In genomic region chr1:83961761-83962160, GRCm38 (mm10) we compare ENCODE assay signal across 21 mouse cellular contexts.
A peak's percentile ranks its signal among the peaks of the same experiment; 100 is the strongest.
DNase-seq lines count a peak whose midpoint lies in the region; ATAC-seq and TF ChIP-seq lines count a peak whose summit lies in the region.
"Had no signal": no experiment of that assay in that cellular context is flagged by ENCODE, and none has a peak within 500 bp of the region (broad histone marks: within the 10 kb centered on the region; RNA-seq: fewer than 3 reads in every experiment).

No protein-coding gene starts in this region.

- H3K9me3 ChIP-seq in kidney, postnatal 0 days (replicated peaks; ENCODE audit: low read length): no peaks in the 10 kb centered on the region
- H3K9me3 ChIP-seq: embryonic facial prominence, embryonic 13.5 days; embryonic facial prominence, embryonic 15.5 days; forebrain, embryonic 10.5 days; forebrain, embryonic 12.5 days; forebrain, embryonic 15.5 days had no signal

- no peak overlapping the region for H3K27ac ChIP-seq in kidney, postnatal 0 days
- H3K27ac ChIP-seq: embryonic facial prominence, embryonic 13.5 days; embryonic facial prominence, embryonic 15.5 days; forebrain, embryonic 10.5 days; forebrain, embryonic 12.5 days; forebrain, embryonic 15.5 days had no signal

- H3K4me2 ChIP-seq in kidney, postnatal 0 days (ENCODE audit: low read length): no peak overlapping the region
- H3K4me2 ChIP-seq: embryonic facial prominence, embryonic 13.5 days; embryonic facial prominence, embryonic 15.5 days; forebrain, embryonic 12.5 days; forebrain, embryonic 15.5 days had no signal

- no peaks in the 10 kb centered on the region for H3K4me1 ChIP-seq in kidney, postnatal 0 days (replicated peaks; ENCODE audit: insufficient read depth, low read length)
- H3K4me1 ChIP-seq: embryonic facial prominence, embryonic 13.5 days; embryonic facial prominence, embryonic 15.5 days; forebrain, embryonic 10.5 days; forebrain, embryonic 12.5 days; forebrain, embryonic 15.5 days had no signal

- H3K36me3 ChIP-seq in kidney, postnatal 0 days (ENCODE audit: insufficient read depth, low read length): no peaks in the 10 kb centered on the region
- H3K36me3 ChIP-seq: embryonic facial prominence, embryonic 13.5 days; embryonic facial prominence, embryonic 15.5 days; forebrain, embryonic 10.5 days; forebrain, embryonic 12.5 days; forebrain, embryonic 15.5 days had no signal

- POLR2A ChIA-PET in Patski (lab: Charles Lee): no interaction called here

- DNase-seq in kidney, postnatal 0 days (ENCODE audit: low spot score): peak; percentile 9
- no peak for DNase-seq in kidney, adult 9 months
- DNase-seq in Muller cell, postnatal 12 days (ENCODE audit: inconsistent ontology term): peak; percentile 78
- DNase-seq in Patski (ENCODE audit: low read depth, low spot score): peak; percentile 50
- DNase-seq in thymus, postnatal 14 days: no peak
- DNase-seq: adrenal gland, adult 2 months; adrenal gland, postnatal 10 days; adrenal gland, postnatal 25 days; cerebellum, adult 11 months; cerebellum, adult 18-20 months; cerebellum, adult 8-10 months; cerebellum, adult 9-11 months; cerebellum, postnatal 14 days; cerebellum, postnatal 36 days; embryo, embryonic 11 days had no signal

- no peak for TF ChIP-seq CTCF in kidney, postnatal 0 days (IDR thresholded peaks at IDR 0.05; ENCODE audit: low read depth)
- TF ChIP-seq CTCF in Patski (IDR thresholded peaks at IDR 0.05): no peak

- CTCF ChIA-PET in Patski (lab: Charles Lee): no interaction called here

- in situ Hi-C loops in Patski (cut with MboI; ENCODE audit: low pct_unique_long_range_greater_than_20kb): no loop called here

- WGBS in kidney, postnatal 0 days: 71% methylated on average over 2 of the region's 2 CpGs

- H3K9ac ChIP-seq in kidney, postnatal 0 days (ENCODE audit: low read depth, low read length): no peak overlapping the region
- H3K9ac ChIP-seq: embryonic facial prominence, embryonic 13.5 days; embryonic facial prominence, embryonic 15.5 days; forebrain, embryonic 12.5 days; forebrain, embryonic 15.5 days had no signal

- H3K27me3 ChIP-seq in kidney, postnatal 0 days (ENCODE audit: insufficient read depth, low read length): no peaks in the 10 kb centered on the region
- H3K27me3 ChIP-seq in Patski: peaks cover under 1% of the 10 kb centered on the region
- H3K27me3 ChIP-seq: embryonic facial prominence, embryonic 13.5 days; embryonic facial prominence, embryonic 15.5 days; forebrain, embryonic 12.5 days; forebrain, embryonic 15.5 days had no signal

- ATAC-seq in kidney, postnatal 0 days (replicated peaks; ENCODE audit: low FRiP score, low read depth): no peak
- ATAC-seq in Patski: no peak
- ATAC-seq: forebrain, embryonic 15.5 days had no signal

- no peak overlapping the region for H3K4me3 ChIP-seq in kidney, postnatal 0 days (replicated peaks; ENCODE audit: low read depth, low read length)
- H3K4me3 ChIP-seq: embryonic facial prominence, embryonic 13.5 days; embryonic facial prominence, embryonic 15.5 days; erythroblast, embryonic 14.5 days; forebrain, embryonic 10.5 days; forebrain, embryonic 12.5 days; forebrain, embryonic 15.5 days had no signal

Comparison
In these comparisons a context has a peak if more than half of its experiments do, and no peak if none do; other contexts are left out.
1. DNase-seq: peak in kidney, postnatal 0 days (single experiment), Muller cell, postnatal 12 days (single experiment) and Patski (single experiment); none in kidney, adult 9 months (single experiment) and thymus, postnatal 14 days (single experiment).